Mouse (Mus musculus) left cerebral cortex, adult 2 months (tissue): Measurements from ENCODE around the gene 1110032F04Rik. TPM values are rescaled to one million over a fixed set of nuclear protein-coding genes. Genes with fewer than 3 reads are reported as not detected.
"Not testable (repeated sequence)": the region's sequence is repeated elsewhere in the genome, so short reads cannot be mapped to it uniquely, and the experiment has no call there.

Experiments used
- DNase-seq, 2 experiments: peaks; one replicate each; pipeline ENCODE4 v3.0.0; 2021 to 2022; ENCODE audit warnings: low spot score in 2 of 2, mixed read lengths in 1 of 2; ENCODE audit errors: extremely low spot score in 1 of 2
- H3K27ac ChIP-seq: fragments of 200-600 bp; 2 replicates; pipeline ENCODE4 v1.8.1; 2022
- H3K4me3 ChIP-seq: fragments of 200-600 bp; 2 replicates; pipeline ENCODE4 v1.8.1; 2022
- CTCF ChIP-seq: fragments of 200-600 bp; IDR thresholded peaks from 2 replicates; pipeline ENCODE4 v1.8.1; 2022; ENCODE audit warnings: antibody characterized with exemption, mild to moderate bottlenecking, moderate library complexity
- intact Hi-C: fragments of 180-260 bp; cut with DNase I; formaldehyde crosslinking; loops from one replicate; pipeline ENCODE4 v1.15.1; 2025
- total RNA-seq, 2 experiments: library from RNA; stranded (reverse); gene quantifications; 2 replicates each; pipeline ENCODE4 v1.2.3; 2021

The 1110032F04Rik gene
- total RNA-seq, 2 experiments from 2014 or later: 14.3 to 17.8 TPM

GRCm38 (mm10) chr3:68852414-68852813 lies 17.0 kb upstream of the 1110032F04Rik start:
- H3K27ac ChIP-seq: no peak overlapping the region
- H3K4me3 ChIP-seq: no peak overlapping the region
- no peak for TF ChIP-seq CTCF
- intact Hi-C loops: no loop called here
- DNase-seq: no peak

GRCm38 (mm10) chr3:68869691-68870567 lies 543 bp downstream of the 1110032F04Rik start:
- intact Hi-C loops: loop anchor here (1.0 kb wide), 1 partner anchor 111 kb away; no protein-coding TSS in a partner anchor

GRCm38 (mm10) chr3:68870568-68870950 lies 1.2 kb downstream of the 1110032F04Rik start:
- Histone ChIP-seq H3K4me3 (peak overlapping the region; percentile 71), H3K27ac (peak overlapping the region; percentile 83)
- DNase-seq: no peak
- intact Hi-C loops: no loop called here
- TF ChIP-seq CTCF: no peak; the same call in 1 of the 2 replicates

More at GRCm38 (mm10) chr3:68869691-68870567, 543 bp downstream of the 1110032F04Rik start:
- TF ChIP-seq CTCF: peak; percentile 38
- peak; percentile 32 to 47 for DNase-seq
- Histone ChIP-seq H3K4me3 (peak overlapping the region; percentile 71), H3K27ac (peak overlapping the region; percentile 83)

DNA sequence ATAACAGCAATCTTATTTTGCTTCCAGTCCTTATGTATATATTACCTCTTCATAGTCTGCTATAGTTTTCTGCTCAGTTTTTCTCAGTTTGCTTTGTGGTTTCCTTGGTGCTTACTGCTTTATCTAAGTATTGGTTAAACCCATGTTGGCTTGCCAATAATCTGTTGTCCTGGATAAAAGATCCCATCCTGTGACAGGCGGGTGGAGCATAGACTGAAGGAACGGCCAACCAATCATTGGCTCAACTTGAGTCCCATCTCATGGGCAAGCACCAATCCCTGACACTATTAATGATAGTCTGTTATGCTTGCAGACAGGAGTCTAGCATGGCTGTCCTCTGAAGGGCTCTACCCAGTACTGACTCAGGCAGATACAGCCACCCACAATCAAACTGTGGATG lies 4.7 kb downstream of the 1110032F04Rik start:
- no peak overlapping the region for H3K4me3 ChIP-seq
- no peak for DNase-seq
- intact Hi-C loops: no loop called here
- H3K27ac ChIP-seq: no peak overlapping the region
- TF ChIP-seq CTCF: no peak

DNA sequence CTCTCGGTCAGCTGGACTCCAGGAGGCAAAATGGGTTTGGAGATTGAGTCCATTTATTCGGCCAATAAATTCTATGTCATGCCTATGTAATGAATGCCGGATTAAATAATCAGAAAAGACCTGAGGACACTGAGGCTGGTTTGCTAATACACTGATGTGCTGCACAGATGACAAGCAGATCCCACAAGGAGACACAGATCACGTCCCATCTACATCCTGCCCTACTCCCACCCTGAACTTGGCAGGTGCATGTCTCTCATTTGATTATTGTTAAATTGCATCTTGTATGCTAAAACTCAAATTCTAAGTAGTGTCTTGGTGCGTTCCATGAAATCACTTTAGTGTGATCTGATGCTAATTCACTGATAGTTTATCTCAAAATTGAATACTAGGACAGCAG lies 17.5 kb downstream of the 1110032F04Rik start:
- DNase-seq: no peak
- no peak for TF ChIP-seq CTCF
- H3K4me3 ChIP-seq: no peak overlapping the region
- H3K27ac ChIP-seq: no peak overlapping the region
- intact Hi-C loops: no loop called here

DNA sequence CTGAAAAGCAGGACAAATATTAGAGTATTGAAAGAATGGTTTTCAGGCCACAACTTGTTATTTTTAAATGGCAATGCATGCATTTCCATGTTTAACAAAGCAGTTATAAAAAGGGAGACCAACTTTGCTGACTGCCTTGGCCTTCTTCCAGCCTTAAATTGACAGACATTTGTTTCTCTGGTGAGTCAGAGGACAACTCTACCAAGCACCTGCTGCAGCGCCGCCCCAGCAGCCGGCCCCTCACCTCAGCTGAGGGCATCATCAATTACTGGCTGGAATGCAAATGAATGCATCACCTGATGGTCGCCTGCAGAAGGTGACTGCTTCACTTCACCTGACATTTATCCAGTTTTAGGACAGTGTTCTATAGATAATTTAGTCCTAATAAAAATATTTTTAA lies 26.0 kb downstream of the 1110032F04Rik start:
- TF ChIP-seq CTCF: no peak
- Histone ChIP-seq H3K27ac (no peak overlapping the region), H3K4me3 (no peak overlapping the region)
- no peak for DNase-seq
- intact Hi-C loops: no loop called here

DNA sequence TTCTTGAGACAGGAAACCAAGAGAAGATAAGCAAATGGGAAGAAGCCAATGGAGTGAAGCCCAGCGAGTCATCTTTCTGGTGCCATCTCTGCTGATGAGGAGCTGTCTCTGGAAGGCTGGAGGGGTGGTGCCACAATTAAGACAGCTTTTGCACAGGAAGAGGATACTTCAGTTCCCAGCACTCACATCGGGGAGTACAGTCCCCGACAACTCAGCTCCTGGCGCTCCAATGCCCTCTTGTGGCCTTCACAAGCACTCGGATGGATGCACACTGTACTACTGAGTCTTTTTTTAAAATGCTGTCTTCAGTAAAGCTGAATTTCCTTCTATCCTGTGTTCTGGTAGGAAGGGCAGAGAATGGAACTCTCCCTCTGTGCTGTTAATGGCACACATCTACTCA lies 27.8 kb downstream of the 1110032F04Rik start:
- intact Hi-C loops: no loop called here

GRCm38 (mm10) chr3:68902636-68903035 lies 33.2 kb downstream of the 1110032F04Rik start:
- H3K27ac ChIP-seq, intact Hi-C loops, DNase-seq, H3K4me3 ChIP-seq: not testable (repeated sequence)

More for the DNA sequence above, 27.8 kb downstream of the 1110032F04Rik start:
- no peak overlapping the region for H3K27ac ChIP-seq
- no peak overlapping the region for H3K4me3 ChIP-seq
- DNase-seq: no peak
- no peak; the same call in 1 of the 2 replicates for TF ChIP-seq CTCF

DNA sequence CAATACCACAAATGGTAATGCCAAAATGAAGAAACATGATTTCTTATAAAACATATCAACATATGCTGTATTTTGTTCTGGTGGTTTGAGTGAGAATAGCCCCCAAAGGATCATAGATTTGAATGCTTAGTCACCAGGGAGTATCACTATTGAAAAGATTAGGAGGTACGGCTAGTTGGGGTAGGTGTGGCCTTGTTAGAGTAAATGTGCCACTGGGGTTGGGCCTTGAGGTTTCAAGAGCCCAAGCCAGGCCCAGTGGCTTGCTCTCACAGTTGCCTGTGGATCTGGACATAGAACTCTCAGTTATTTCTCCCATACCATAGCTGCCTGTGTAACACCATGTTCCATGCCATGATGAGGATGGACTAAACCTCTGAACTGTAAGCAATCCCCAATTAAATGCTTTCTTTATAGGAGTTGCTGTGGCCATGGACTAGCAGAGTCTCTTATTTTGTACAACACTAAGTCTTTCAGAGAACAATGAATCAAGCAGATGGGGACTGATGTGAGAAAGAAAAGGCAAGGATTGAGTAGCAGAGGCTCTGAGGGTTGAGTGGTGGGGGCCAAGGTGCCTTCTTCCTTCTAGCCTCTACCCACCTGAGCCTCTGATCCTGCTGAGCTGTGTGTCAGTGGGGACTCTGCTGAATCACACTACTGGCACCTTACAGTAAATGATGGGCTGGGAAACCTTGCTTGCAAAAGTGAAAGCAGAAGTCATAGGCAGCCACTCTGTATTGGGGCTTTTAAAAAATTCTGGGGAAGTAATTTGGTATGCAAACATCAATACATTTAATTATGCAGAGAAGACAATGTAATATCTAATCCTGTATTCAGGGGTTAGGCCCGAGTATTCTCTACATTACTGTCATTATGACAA lies 35.8 kb downstream of the 1110032F04Rik start:
- H3K4me3 ChIP-seq: no peak overlapping the region
- no peak for DNase-seq
- peak overlapping the region; percentile 70 for H3K27ac ChIP-seq
- no peak for TF ChIP-seq CTCF
- intact Hi-C loops: no loop called here

GRCm38 (mm10) chr3:68907509-68907908 lies 38.1 kb downstream of the 1110032F04Rik start:
- Histone ChIP-seq H3K4me3 (no peak overlapping the region), H3K27ac (no peak overlapping the region)
- TF ChIP-seq CTCF: no peak
- DNase-seq: no peak
- intact Hi-C loops: no loop called here

Other genes starting within 250 kb of the 1110032F04Rik start
- 1 to 10 TPM; 2.8 to 4.2 TPM for gene Il12a, start 178.9 kb upstream of the 1110032F04Rik start, total RNA-seq
- gene Ift80, start 135.0 kb downstream of the 1110032F04Rik start, total RNA-seq: 10 to 100 TPM; 19.9 to 26.1 TPM
- 1 to 10 TPM; 4.7 to 4.9 TPM for gene Smc4, start 135.2 kb downstream of the 1110032F04Rik start, total RNA-seq
- gene Trim59, start 175.2 kb downstream of the 1110032F04Rik start, total RNA-seq: 1 to 10 TPM; 7.1 to 9.1 TPM